Mouse (Mus musculus) CD4-positive, CD25-positive, alpha-beta regulatory T cell, adult 4 months (primary cell): ENCODE measurements around the gene Evc2. TPM values are rescaled to one million over a fixed set of nuclear protein-coding genes. Genes with fewer than 3 reads are reported as not detected.

ENCODE experiments used
- ATAC-seq: one replicate; pipeline ENCODE4 v1.8.0; 2017
- polyA plus RNA-seq, 2 experiments: library from polyadenylated mRNA; unstranded; fragments of 100-300 nt; shearing (Covaris generic); gene quantifications; one replicate each; pipeline ENCODE4 v1.2.1; 2017

Evc2 gene
- polyA plus RNA-seq, 2 experiments from 2014 or later, result not detected

- ATAC-seq, result no peak
Measured at GRCm38 (mm10) chr5:37368796-37369195, 30.5 kb downstream of the Evc2 start.

- no peak for ATAC-seq
Measured at GRCm38 (mm10) chr5:37377376-37377775, 39.1 kb downstream of the Evc2 start.

- ATAC-seq, result no peak
Measured at GRCm38 (mm10) chr5:37380641-37381040, 42.3 kb downstream of the Evc2 start.

- no peak for ATAC-seq
Measured at GRCm38 (mm10) chr5:37383570-37383969, 45.3 kb downstream of the Evc2 start.

GRCm38 (mm10) chr5:37388646-37389045, 50.3 kb downstream of the Evc2 start:
- ATAC-seq, result no peak

GRCm38 (mm10) chr5:37389808-37390495, 51.7 kb downstream of the Evc2 start:
- ATAC-seq, result no peak

GRCm38 (mm10) chr5:37390923-37391322, 52.6 kb downstream of the Evc2 start:
- no peak for ATAC-seq

GRCm38 (mm10) chr5:37391901-37392300, 53.6 kb downstream of the Evc2 start:
- no peak for ATAC-seq

GRCm38 (mm10) chr5:37395172-37396030, 57.1 kb downstream of the Evc2 start:
- no peak for ATAC-seq

GRCm38 (mm10) chr5:37419028-37419427, 80.7 kb downstream of the Evc2 start:
- ATAC-seq, result no peak

- ATAC-seq, result no peak
Measured at GRCm38 (mm10) chr5:37427210-37427609, 88.9 kb downstream of the Evc2 start.

- no peak for ATAC-seq
Measured at GRCm38 (mm10) chr5:37435417-37435816, 97.1 kb downstream of the Evc2 start.

- ATAC-seq, result no peak
Measured at GRCm38 (mm10) chr5:37442767-37443166, 104.5 kb downstream of the Evc2 start.

GRCm38 (mm10) chr5:37447546-37447945, 109.2 kb downstream of the Evc2 start:
- no peak for ATAC-seq

- ATAC-seq, result no peak
Measured at GRCm38 (mm10) chr5:37456590-37456989, 118.3 kb downstream of the Evc2 start.

- no peak for ATAC-seq
Measured at GRCm38 (mm10) chr5:37457191-37457590, 118.9 kb downstream of the Evc2 start.

GRCm38 (mm10) chr5:37457831-37458230, 119.5 kb downstream of the Evc2 start:
- ATAC-seq, result no peak

GRCm38 (mm10) chr5:37458236-37458635, 119.9 kb downstream of the Evc2 start:
- ATAC-seq, result no peak

GRCm38 (mm10) chr5:37465461-37465860, 127.2 kb downstream of the Evc2 start:
- ATAC-seq, result no peak

- no peak for ATAC-seq
Measured at GRCm38 (mm10) chr5:37467646-37468045, 129.3 kb downstream of the Evc2 start.

- no peak for ATAC-seq
Measured at GRCm38 (mm10) chr5:37469031-37469430, 130.7 kb downstream of the Evc2 start.

GRCm38 (mm10) chr5:37471584-37471983, 133.3 kb downstream of the Evc2 start:
- ATAC-seq, result no peak

- no peak for ATAC-seq
Measured at GRCm38 (mm10) chr5:37472025-37472608, 133.8 kb downstream of the Evc2 start.
